Mouse (Mus musculus): ENCODE measurements around the gene Prkag1. TPM values are rescaled to one million over a fixed set of nuclear protein-coding genes. Genes with fewer than 3 reads are reported as not detected.

The Prkag1 gene
- total and polyA plus RNA-seq, 2 experiments from 2014 or later: 48.3 to 58.4 TPM

- ATAC-seq (no peak), DNase-seq (no peak)
- Histone ChIP-seq H3K27ac (ENCODE audit: low read depth, low read length) (no peak overlapping the region), H3K9ac (no peak overlapping the region), H3K4me1 (ENCODE audit: insufficient read depth) (no peaks in the 10 kb centered on the region), H3K9me3 (ENCODE audit: low read length) (no peaks in the 10 kb centered on the region), H3K4me3 (ENCODE audit: low read depth, low read length) (no peak overlapping the region), H3K36me3 (ENCODE audit: insufficient read depth) (peaks cover 100% of the 10 kb centered on the region), H3K27me3 (ENCODE audit: insufficient read depth, low read length) (no peaks in the 10 kb centered on the region), H3K4me2 (ENCODE audit: low read depth) (no peak overlapping the region)
- TF ChIP-seq CTCF (IDR thresholded peaks at IDR 0.05; ENCODE audit: low read depth): no peak
- 96% methylated on average over 30 of the region's 30 CpGs for WGBS
Observed at GRCm38 (mm10) chr15:98839671-98840585, 8.6 kb upstream of the Prkag1 start.

- ATAC-seq (no peak), DNase-seq (no peak)
- no peak overlapping the region for H3K4me3 ChIP-seq (ENCODE audit: low read depth, low read length)
- 96% methylated on average over 14 of the region's 14 CpGs for WGBS
- no peak overlapping the region for H3K27ac ChIP-seq (ENCODE audit: low read depth, low read length)
- no peak overlapping the region for H3K9ac ChIP-seq
- H3K4me1 ChIP-seq (ENCODE audit: insufficient read depth): no peaks in the 10 kb centered on the region
- H3K4me2 ChIP-seq (ENCODE audit: low read depth): no peak overlapping the region
- peaks cover 100% of the 10 kb centered on the region for H3K36me3 ChIP-seq (ENCODE audit: insufficient read depth)
- TF ChIP-seq CTCF (IDR thresholded peaks at IDR 0.05; ENCODE audit: low read depth): no peak
- H3K9me3 ChIP-seq (ENCODE audit: low read length): no peaks in the 10 kb centered on the region
- H3K27me3 ChIP-seq (ENCODE audit: insufficient read depth, low read length): no peaks in the 10 kb centered on the region
Observed at GRCm38 (mm10) chr15:98839161-98839560, 7.8 kb upstream of the Prkag1 start.

- H3K4me3 ChIP-seq (ENCODE audit: low read depth, low read length): no peak overlapping the region
- H3K27ac ChIP-seq (ENCODE audit: low read depth, low read length): no peak overlapping the region
- peaks cover 95% of the 10 kb centered on the region for H3K36me3 ChIP-seq (ENCODE audit: insufficient read depth)
- no peak for TF ChIP-seq CTCF (IDR thresholded peaks at IDR 0.05; ENCODE audit: low read depth)
- DNase-seq: no peak
- no peak overlapping the region for H3K4me2 ChIP-seq (ENCODE audit: low read depth)
- H3K9ac ChIP-seq: no peak overlapping the region
- H3K27me3 ChIP-seq (ENCODE audit: insufficient read depth, low read length): no peaks in the 10 kb centered on the region
- WGBS: 73% methylated on average over 4 of the region's 4 CpGs
- no peaks in the 10 kb centered on the region for H3K4me1 ChIP-seq (ENCODE audit: insufficient read depth)
- no peak for ATAC-seq
- H3K9me3 ChIP-seq (ENCODE audit: low read length): no peaks in the 10 kb centered on the region
Observed at GRCm38 (mm10) chr15:98837743-98838103, 6.4 kb upstream of the Prkag1 start.

GRCm38 (mm10) chr15:98837006-98837742 is 5.9 kb upstream of the Prkag1 start:
- 95% methylated on average over 21 of the region's 21 CpGs for WGBS
- ATAC-seq (no peak), DNase-seq (no peak)
- TF ChIP-seq CTCF (IDR thresholded peaks at IDR 0.05; ENCODE audit: low read depth): no peak
- Histone ChIP-seq H3K9ac (no peak overlapping the region), H3K27me3 (ENCODE audit: insufficient read depth, low read length) (no peaks in the 10 kb centered on the region), H3K4me3 (ENCODE audit: low read depth, low read length) (no peak overlapping the region), H3K4me2 (ENCODE audit: low read depth) (no peak overlapping the region), H3K4me1 (ENCODE audit: insufficient read depth) (no peaks in the 10 kb centered on the region), H3K36me3 (ENCODE audit: insufficient read depth) (peaks cover 89% of the 10 kb centered on the region), H3K9me3 (ENCODE audit: low read length) (no peaks in the 10 kb centered on the region), H3K27ac (ENCODE audit: low read depth, low read length) (no peak overlapping the region)

- no peaks in the 10 kb centered on the region for H3K27me3 ChIP-seq (ENCODE audit: insufficient read depth, low read length)
- H3K4me2 ChIP-seq (ENCODE audit: low read depth): no peak overlapping the region
- H3K4me3 ChIP-seq (ENCODE audit: low read depth, low read length): no peak overlapping the region
- H3K27ac ChIP-seq (ENCODE audit: low read depth, low read length): no peak overlapping the region
- no peaks in the 10 kb centered on the region for H3K4me1 ChIP-seq (ENCODE audit: insufficient read depth)
- no peak for TF ChIP-seq CTCF (IDR thresholded peaks at IDR 0.05; ENCODE audit: low read depth)
- ATAC-seq: no peak
- no peak overlapping the region for H3K9ac ChIP-seq
- no peaks in the 10 kb centered on the region for H3K9me3 ChIP-seq (ENCODE audit: low read length)
- DNase-seq: no peak
- 95% methylated on average over 14 of the region's 14 CpGs for WGBS
- peaks cover 71% of the 10 kb centered on the region for H3K36me3 ChIP-seq (ENCODE audit: insufficient read depth)
Observed at GRCm38 (mm10) chr15:98835291-98835690, 4.0 kb upstream of the Prkag1 start.

- Histone ChIP-seq H3K4me2 (ENCODE audit: low read depth) (no peak overlapping the region), H3K9ac (no peak overlapping the region), H3K27ac (ENCODE audit: low read depth, low read length) (no peak overlapping the region), H3K36me3 (ENCODE audit: insufficient read depth) (peaks cover 58% of the 10 kb centered on the region), H3K9me3 (ENCODE audit: low read length) (no peaks in the 10 kb centered on the region), H3K27me3 (ENCODE audit: insufficient read depth, low read length) (no peaks in the 10 kb centered on the region), H3K4me1 (ENCODE audit: insufficient read depth) (no peaks in the 10 kb centered on the region), H3K4me3 (ENCODE audit: low read depth, low read length) (no peak overlapping the region)
- WGBS: 83% methylated on average over 13 of the region's 13 CpGs
- DNase-seq: no peak
- TF ChIP-seq CTCF (IDR thresholded peaks at IDR 0.05; ENCODE audit: low read depth): no peak
- ATAC-seq: no peak
Observed at GRCm38 (mm10) chr15:98834059-98834458, 2.7 kb upstream of the Prkag1 start.

- no peak for DNase-seq
- no peak overlapping the region for H3K27ac ChIP-seq (ENCODE audit: low read depth, low read length)
- H3K4me1 ChIP-seq (ENCODE audit: insufficient read depth): no peaks in the 10 kb centered on the region
- H3K9ac ChIP-seq: no peak overlapping the region
- no peak for TF ChIP-seq CTCF (IDR thresholded peaks at IDR 0.05; ENCODE audit: low read depth)
- H3K4me2 ChIP-seq (ENCODE audit: low read depth): no peak overlapping the region
- no peak for ATAC-seq
- H3K36me3 ChIP-seq (ENCODE audit: insufficient read depth): peaks cover 50% of the 10 kb centered on the region
- WGBS: 86% methylated on average over 11 of the region's 11 CpGs
- no peaks in the 10 kb centered on the region for H3K27me3 ChIP-seq (ENCODE audit: insufficient read depth, low read length)
- no peaks in the 10 kb centered on the region for H3K9me3 ChIP-seq (ENCODE audit: low read length)
- no peak overlapping the region for H3K4me3 ChIP-seq (ENCODE audit: low read depth, low read length)
Observed at GRCm38 (mm10) chr15:98833281-98833680, 2.0 kb upstream of the Prkag1 start.

Measured in forebrain, postnatal 0 days (tissue).